Mouse (Mus musculus) intestine, postnatal 0 days (tissue): ENCODE data around the gene Lyrm1. TPM values are rescaled to one million over a fixed set of nuclear protein-coding genes. Genes with fewer than 3 reads are reported as not detected.
A peak's percentile ranks its signal among the peaks of the same experiment; 100 is the strongest.

ENCODE experiments used
- ATAC-seq: fragments of 200-750 bp; cut with Nextera tagmentation; 2 replicates; pipeline ENCODE4 v1.8.0; 2017; ENCODE audit warnings: mild to moderate bottlenecking, moderate TSS enrichment, moderate library complexity
- H3K27ac ChIP-seq: fragments of 300-500 bp; sonication (generic); 2 replicates; pipeline ENCODE4 v1.5.1; 2014; ENCODE audit warnings: mild to moderate bottlenecking, low read depth, low read length, moderate library complexity
- H3K27me3 ChIP-seq: fragments of 300-500 bp; sonication (generic); replicated peaks from 2 replicates; pipeline ENCODE4 v1.6.1; 2014; ENCODE audit warnings: low read length, mixed read lengths; ENCODE audit not compliant: control insufficient read depth, insufficient read depth
- H3K36me3 ChIP-seq: fragments of 300-500 bp; sonication (generic); 2 replicates; pipeline ENCODE4 v1.6.1; 2014; ENCODE audit warnings: mild to moderate bottlenecking, moderate library complexity; ENCODE audit not compliant: control insufficient read depth, insufficient read depth
- H3K4me1 ChIP-seq: fragments of 300-500 bp; sonication (generic); replicated peaks from 2 replicates; pipeline ENCODE4 v1.6.1; 2014; ENCODE audit warnings: antibody characterized with exemption, low read length, mixed read lengths; ENCODE audit not compliant: control insufficient read depth, insufficient read depth
- H3K4me2 ChIP-seq: fragments of 300-500 bp; sonication (generic); replicated peaks from 2 replicates; pipeline ENCODE4 v1.6.1; 2014; ENCODE audit warnings: low read depth, mild to moderate bottlenecking, moderate library complexity
- H3K4me3 ChIP-seq: fragments of 300-500 bp; sonication (generic); 2 replicates; pipeline ENCODE4 v1.5.1; 2014; ENCODE audit warnings: low read depth, low read length
- H3K9ac ChIP-seq: fragments of 300-500 bp; sonication (generic); 2 replicates; pipeline ENCODE4 v1.6.1; 2014; ENCODE audit warnings: mild to moderate bottlenecking, low read depth, low read length
- H3K9me3 ChIP-seq: fragments of 300-500 bp; sonication (generic); 2 replicates; pipeline ENCODE4 v1.6.1; 2016; ENCODE audit warnings: mixed run types; ENCODE audit not compliant: control insufficient read depth
- CTCF ChIP-seq: sonication (generic); IDR thresholded peaks from 2 replicates; pipeline ENCODE4 v1.5.1; 2016; ENCODE audit warnings: low read depth, mild to moderate bottlenecking, control low read depth, antibody characterized with exemption, moderate library complexity
- WGBS: fragments of 180-500 bp; shearing (Covaris S2); extraction: QIAGEN DNeasy Blood & Tissue Kit; methylation state at CpG from one replicate; pipeline ENCODE4 v1.1.7; 2014; 5-methylcytosine and 5-hydroxymethylcytosine counted together
- polyA plus RNA-seq: library from polyadenylated mRNA; unstranded; fragments of >200 nt; fragmentation: Nextera tagmentation; extraction: Ambion mirVana; gene quantifications from 2 replicates; pipeline ENCODE4 v1.2.1, GENCODE M21; 2015

Gene Lyrm1
- polyA plus RNA-seq, result 11.8 and 12.5 TPM in 2 replicates

DNA sequence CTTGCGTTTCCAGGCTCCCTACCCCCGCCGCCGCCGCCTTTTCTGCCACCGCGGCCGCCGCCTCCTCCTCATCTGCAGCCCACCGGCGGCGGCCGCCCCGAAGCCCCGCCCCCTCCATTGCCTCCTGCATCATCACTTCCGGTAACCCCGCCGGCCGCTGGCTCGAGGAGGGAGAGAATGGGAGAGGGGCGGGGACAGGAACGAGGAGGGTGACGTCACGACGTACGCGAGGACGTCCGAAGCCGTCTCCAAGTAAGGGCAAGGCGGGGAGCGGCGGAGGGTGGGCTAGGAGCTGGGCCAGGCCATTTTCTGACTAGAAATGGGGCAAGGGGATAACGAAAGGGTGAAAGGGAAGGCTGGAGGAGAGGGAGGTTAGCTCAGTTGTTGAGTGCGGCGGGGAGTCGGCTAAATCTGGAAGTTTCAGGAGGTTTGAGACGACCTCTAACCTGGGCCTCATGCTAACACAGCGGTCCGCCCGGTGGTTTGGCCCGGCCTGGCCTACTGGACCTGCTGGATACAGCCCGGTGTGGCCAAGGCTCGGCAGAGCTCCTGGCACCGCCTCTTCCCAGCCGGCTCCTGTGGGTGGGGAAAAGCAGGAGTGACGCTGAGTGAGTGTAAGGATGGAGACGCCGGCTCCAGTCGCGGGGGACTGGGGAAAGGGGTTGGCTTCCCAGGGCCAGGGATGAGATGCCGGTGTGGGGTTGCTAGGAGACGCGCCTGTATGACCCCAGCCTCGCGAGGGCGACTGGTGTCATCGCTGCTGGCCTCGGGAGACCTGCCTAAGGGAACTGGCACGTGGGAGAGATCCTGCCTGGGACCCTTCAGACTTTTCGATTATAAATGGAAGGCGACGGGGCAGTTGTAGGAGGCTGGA lies at the start of gene Lyrm1, which contains the start of gene Dcun1d3:
Lyrm1 (plus strand) TSS at position 223 of the 874 bp plus-strand sequence.
Dcun1d3 (minus strand) TSS at position 660 of the 874 bp plus-strand sequence.
- WGBS, result under 1% methylated on average over 63 of the region's 63 CpGs
- Histone ChIP-seq H3K9ac (peak within 1 kb of the TSS; percentile 69), H3K36me3 (no peaks in the 10 kb centered on the region), H3K4me3 (peak within 1 kb of the TSS; percentile 66), H3K27ac (peak within 1 kb of the TSS; percentile 90), H3K4me1 (0 out of 2 replicates have a peak, but pooled peaks cover 11% of the 10 kb centered on the region), H3K4me2 (peak within 1 kb of the TSS; percentile 87), H3K27me3 (no peaks in the 10 kb centered on the region), H3K9me3 (no peaks in the 10 kb centered on the region)
- peak; percentile 99 for ATAC-seq
- no peak for TF ChIP-seq CTCF

DNA sequence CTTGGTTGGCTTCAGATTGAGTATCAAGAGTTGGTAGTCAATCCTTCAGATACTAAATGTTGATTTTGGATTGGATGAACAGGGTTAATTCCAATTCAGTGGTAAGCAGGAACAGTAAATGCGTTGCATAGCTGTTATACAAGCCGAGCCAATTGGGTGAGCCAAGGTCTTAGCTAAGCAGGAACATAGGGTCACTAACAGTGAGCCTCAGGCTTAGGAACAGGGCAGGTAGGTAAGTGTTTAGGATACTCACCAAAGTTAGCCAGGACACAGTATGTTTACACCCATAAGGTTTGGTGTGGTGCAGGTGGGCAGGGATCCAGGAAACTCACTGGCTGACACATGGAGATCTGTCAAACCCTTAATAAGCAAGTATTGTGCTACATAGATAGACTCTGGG lies 48.3 kb upstream of the Lyrm1 start:
- H3K9ac ChIP-seq, result no peak overlapping the region
- no peak for TF ChIP-seq CTCF
- 0 out of 2 replicates have a peak, but pooled peaks cover 3% of the 10 kb centered on the region for H3K36me3 ChIP-seq
- no peaks in the 10 kb centered on the region for H3K4me1 ChIP-seq
- WGBS, result 87% methylated on average over 2 of the region's 2 CpGs
- H3K27ac ChIP-seq, result no peak overlapping the region
- H3K4me3 ChIP-seq, result no peak overlapping the region
- no peak for ATAC-seq
- H3K4me2 ChIP-seq, result no peak overlapping the region
- H3K27me3 ChIP-seq, result no peaks in the 10 kb centered on the region
- H3K9me3 ChIP-seq, result no peaks in the 10 kb centered on the region

DNA sequence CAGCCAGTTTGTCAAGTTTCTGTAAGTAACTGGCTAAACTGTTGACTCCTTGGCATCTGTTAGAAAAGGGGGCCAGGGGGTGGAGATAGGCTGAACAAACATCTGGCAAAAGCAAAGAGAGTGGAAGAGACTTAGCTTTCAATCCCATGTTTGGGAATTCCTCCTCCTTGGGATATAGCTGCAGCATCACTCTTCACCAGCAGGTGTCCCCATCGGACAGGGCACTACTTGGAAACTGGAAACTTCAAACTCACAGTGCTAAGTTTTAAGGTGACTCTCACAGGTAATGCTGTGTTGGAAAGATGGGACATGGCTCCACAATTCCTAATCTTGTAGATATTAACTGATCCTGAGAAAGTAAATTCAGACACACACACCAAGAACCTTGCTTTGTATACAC lies 46.6 kb upstream of the Lyrm1 start:
- 0 out of 2 replicates have a peak, but pooled peaks have one; percentile 31 for ATAC-seq
- H3K4me1 ChIP-seq, result no peaks in the 10 kb centered on the region
- H3K9me3 ChIP-seq, result no peaks in the 10 kb centered on the region
- WGBS, result 3% methylated on average over 1 of the region's 1 CpGs
- no peaks in the 10 kb centered on the region for H3K36me3 ChIP-seq
- no peak overlapping the region for H3K4me2 ChIP-seq
- no peak overlapping the region for H3K4me3 ChIP-seq
- peak; percentile 98 for TF ChIP-seq CTCF
- no peak overlapping the region for H3K27ac ChIP-seq
- H3K9ac ChIP-seq, result no peak overlapping the region
- no peaks in the 10 kb centered on the region for H3K27me3 ChIP-seq

DNA sequence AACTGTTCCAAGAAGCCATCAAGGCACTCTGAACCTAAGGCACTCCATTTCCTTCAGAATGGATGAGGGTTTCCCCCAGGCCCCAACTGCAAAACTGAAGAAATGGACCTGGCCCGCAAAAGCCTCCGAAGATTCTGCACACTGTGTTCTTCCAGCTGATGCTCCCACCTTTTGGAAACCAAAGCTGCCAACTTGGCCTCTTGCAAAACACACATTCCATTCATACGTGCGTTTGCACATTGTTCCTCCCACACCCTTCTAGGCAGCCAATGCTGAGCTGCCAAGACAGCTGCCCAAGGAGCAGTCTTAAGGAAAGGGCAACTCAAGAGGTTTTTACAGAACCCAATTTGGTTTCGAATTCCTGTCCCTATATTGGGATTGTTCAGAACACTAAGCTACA lies 44.9 kb upstream of the Lyrm1 start:
- H3K27me3 ChIP-seq, result no peaks in the 10 kb centered on the region
- no peak overlapping the region for H3K9ac ChIP-seq
- no peak for TF ChIP-seq CTCF
- 69% methylated on average over 5 of the region's 5 CpGs for WGBS
- peaks cover 2% of the 10 kb centered on the region; the same call in 1 of the 2 replicates for H3K36me3 ChIP-seq
- no peak for ATAC-seq
- H3K4me1 ChIP-seq, result no peaks in the 10 kb centered on the region
- no peaks in the 10 kb centered on the region for H3K9me3 ChIP-seq
- no peak overlapping the region for H3K4me3 ChIP-seq
- H3K27ac ChIP-seq, result no peak overlapping the region
- H3K4me2 ChIP-seq, result no peak overlapping the region

DNA sequence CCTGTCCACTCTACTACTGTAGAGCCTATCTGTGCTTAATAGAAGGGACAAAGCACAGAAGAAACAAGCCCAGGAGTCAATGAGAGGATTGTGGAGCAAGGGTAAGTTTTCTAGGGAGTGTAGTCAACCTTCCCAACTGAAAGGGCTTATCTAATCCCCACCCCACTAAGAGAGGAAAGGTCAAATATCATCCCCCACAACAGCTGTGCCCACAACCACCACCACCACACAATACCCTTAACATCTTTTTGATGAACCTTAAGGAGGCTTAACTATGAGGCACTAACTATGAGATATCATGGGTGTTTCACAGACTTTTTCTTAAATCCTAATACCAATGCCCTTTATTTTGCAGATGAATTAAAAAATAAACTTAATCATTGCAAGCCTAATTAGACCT lies 43.2 kb upstream of the Lyrm1 start:
- Histone ChIP-seq H3K36me3 (peaks cover 6% of the 10 kb centered on the region), H3K4me3 (no peak overlapping the region), H3K9ac (no peak overlapping the region), H3K9me3 (no peaks in the 10 kb centered on the region), H3K4me1 (no peaks in the 10 kb centered on the region), H3K27ac (no peak overlapping the region), H3K4me2 (no peak overlapping the region), H3K27me3 (no peaks in the 10 kb centered on the region)
- no peak for ATAC-seq
- TF ChIP-seq CTCF, result no peak

DNA sequence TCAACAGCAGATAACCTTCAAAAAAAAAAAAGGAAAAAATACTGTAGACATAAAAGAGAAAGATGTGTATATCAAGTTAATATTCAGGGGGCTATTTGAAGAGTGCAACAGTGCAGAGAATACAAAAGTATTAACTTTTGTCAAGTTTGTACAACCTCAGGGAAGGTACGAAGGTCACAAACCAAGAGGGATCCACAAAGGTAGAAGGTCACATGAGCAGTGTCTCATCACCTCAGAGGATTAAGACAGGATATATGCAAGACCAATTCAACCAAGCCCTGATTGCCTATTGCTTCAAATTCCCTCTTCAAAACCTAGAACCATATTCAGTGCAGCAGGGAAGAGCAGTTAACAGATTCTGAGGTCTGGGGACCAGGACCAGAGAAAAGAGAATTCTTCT lies 42.5 kb upstream of the Lyrm1 start:
- Histone ChIP-seq H3K4me2 (no peak overlapping the region), H3K36me3 (peaks cover 9% of the 10 kb centered on the region), H3K4me1 (no peaks in the 10 kb centered on the region), H3K9ac (no peak overlapping the region), H3K9me3 (no peaks in the 10 kb centered on the region), H3K4me3 (no peak overlapping the region), H3K27me3 (no peaks in the 10 kb centered on the region), H3K27ac (no peak overlapping the region)
- 95% methylated on average over 1 of the region's 1 CpGs for WGBS
- ATAC-seq, result no peak
- TF ChIP-seq CTCF, result no peak
